Mouse (Mus musculus) embryonic facial prominence, embryonic 11.5 days (tissue): ENCODE data around the gene Gm13539. TPM values are rescaled to one million over a fixed set of nuclear protein-coding genes. Genes with fewer than 3 reads are reported as not detected.

Experiments used
- ATAC-seq: fragments of 200-750 bp; cut with Nextera tagmentation; replicated peaks from 2 replicates; pipeline ENCODE4 v1.8.0; 2017; ENCODE audit warnings: low read depth; ENCODE audit not compliant: insufficient number of reproducible peaks, low FRiP score, low TSS enrichment
- DNase-seq: peaks from one replicate; pipeline ENCODE4 v3.0.0-alpha.2; 2015; ENCODE audit warnings: low spot score
- H3K27ac ChIP-seq: fragments of 300-500 bp; sonication (generic); replicated peaks from 2 replicates; pipeline ENCODE4 v1.5.1; 2014; ENCODE audit warnings: mild to moderate bottlenecking, low read depth, low read length, control low read depth
- H3K27me3 ChIP-seq: fragments of 300-500 bp; sonication (generic); 2 replicates; pipeline ENCODE4 v1.6.1; 2014; ENCODE audit warnings: mild to moderate bottlenecking, low read length, moderate library complexity, mixed read lengths; ENCODE audit not compliant: control insufficient read depth, insufficient read depth
- H3K36me3 ChIP-seq: fragments of 300-500 bp; sonication (generic); replicated peaks from 2 replicates; pipeline ENCODE4 v1.6.1; 2014; ENCODE audit warnings: low read depth, mild to moderate bottlenecking, low read length, moderate library complexity, mixed read lengths; ENCODE audit not compliant: control insufficient read depth, insufficient read depth
- H3K4me1 ChIP-seq: fragments of 300-500 bp; sonication (generic); 2 replicates; pipeline ENCODE4 v1.6.1; 2014; ENCODE audit warnings: low read length, mixed read lengths; ENCODE audit not compliant: control insufficient read depth, insufficient read depth
- H3K4me2 ChIP-seq: fragments of 300-500 bp; sonication (generic); 2 replicates; pipeline ENCODE4 v1.6.1; 2014; ENCODE audit warnings: low read depth, mild to moderate bottlenecking, control low read depth, low read length, moderate library complexity
- H3K4me3 ChIP-seq: fragments of 300-500 bp; sonication (generic); 2 replicates; pipeline ENCODE4 v1.5.1; 2014; ENCODE audit warnings: low read depth, low read length, control low read depth
- H3K9ac ChIP-seq: fragments of 300-500 bp; sonication (generic); replicated peaks from 2 replicates; pipeline ENCODE4 v1.6.1; 2014; ENCODE audit warnings: mild to moderate bottlenecking, control low read depth, low read length
- H3K9me3 ChIP-seq: fragments of 300-500 bp; sonication (generic); replicated peaks from 2 replicates; pipeline ENCODE4 v1.6.1; 2016; ENCODE audit warnings: mild to moderate bottlenecking, low read length, inconsistent platforms, mixed read lengths; ENCODE audit not compliant: control insufficient read depth
- whole genome bisulfite sequencing: fragments of 180-500 bp; shearing (Covaris S2); extraction: QIAGEN DNeasy Blood & Tissue Kit; methylation state at CpG from one replicate; pipeline ENCODE4 v1.1.7; 2014; 5-methylcytosine and 5-hydroxymethylcytosine counted together
- polyA plus RNA-seq: library from polyadenylated mRNA; unstranded; fragments of >200 nt; fragmentation: Nextera tagmentation; extraction: Ambion mirVana; gene quantifications from 2 replicates; pipeline ENCODE4 v1.2.1, GENCODE M21; 2014

Gene Gm13539
- polyA plus RNA-seq, 1 experiment from 2014 or later, result not detected

DNA sequence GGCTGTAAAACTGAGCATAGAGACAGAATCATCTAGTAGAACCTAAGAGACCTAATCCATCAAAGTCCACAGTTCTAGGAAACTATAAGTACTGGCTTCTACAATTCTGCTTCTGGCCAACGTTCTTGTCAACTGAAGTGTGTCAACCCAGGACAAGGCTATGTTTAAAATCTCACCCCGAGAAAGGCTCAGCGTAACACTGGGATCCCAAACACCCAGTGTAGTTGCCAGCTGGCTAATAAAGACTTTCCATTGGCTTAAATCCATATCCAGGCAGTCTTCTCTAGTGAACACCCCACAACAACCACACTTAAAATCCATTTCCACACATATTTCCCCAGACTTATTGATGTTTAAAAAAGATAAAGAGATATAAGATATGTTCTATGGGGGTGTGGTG lies 48.7 kb downstream of the Gm13539 start:
- no peaks in the 10 kb centered on the region for H3K36me3 ChIP-seq
- no peak for ATAC-seq
- no peaks in the 10 kb centered on the region for H3K9me3 ChIP-seq
- H3K4me1 ChIP-seq, result no peaks in the 10 kb centered on the region
- H3K27ac ChIP-seq, result no peak overlapping the region
- H3K4me3 ChIP-seq, result no peak overlapping the region
- WGBS, result 90% methylated on average over 3 of the region's 3 CpGs
- H3K9ac ChIP-seq, result no peak overlapping the region
- no peak overlapping the region for H3K4me2 ChIP-seq
- DNase-seq, result no peak
- no peaks in the 10 kb centered on the region for H3K27me3 ChIP-seq

DNA sequence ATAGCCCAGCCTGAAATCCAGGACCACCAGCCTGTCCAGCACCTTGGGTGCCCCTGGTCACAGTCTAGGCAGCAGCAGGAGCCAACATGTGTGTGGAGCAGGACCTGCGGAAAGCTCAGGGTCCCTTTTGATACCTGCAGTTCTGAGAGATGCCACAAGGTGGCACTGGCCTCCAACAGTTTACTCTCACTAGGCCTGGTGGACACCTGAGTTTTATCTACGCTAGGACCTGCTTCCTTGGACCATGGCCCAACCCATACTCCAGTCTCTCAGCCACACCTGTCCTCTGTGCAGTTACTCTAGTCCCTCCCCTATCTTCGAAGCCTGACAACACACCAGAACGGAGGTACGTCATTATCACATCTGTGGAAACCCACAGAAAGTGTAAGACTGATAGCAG lies 54.2 kb downstream of the Gm13539 start:
- no peak overlapping the region for H3K9ac ChIP-seq
- H3K36me3 ChIP-seq, result no peaks in the 10 kb centered on the region
- H3K27me3 ChIP-seq, result no peaks in the 10 kb centered on the region
- no peak overlapping the region for H3K4me2 ChIP-seq
- H3K27ac ChIP-seq, result no peak overlapping the region
- no peak overlapping the region for H3K4me3 ChIP-seq
- H3K9me3 ChIP-seq, result no peaks in the 10 kb centered on the region
- H3K4me1 ChIP-seq, result no peaks in the 10 kb centered on the region
- peak; percentile 79 for DNase-seq
- WGBS, result 55% methylated on average over 5 of the region's 5 CpGs
- no peak for ATAC-seq

Other genes with a start within 250 kb of the Gm13539 start
- 35.6 and 36.0 TPM in 2 replicates for gene Traf2, start 235.3 kb upstream of the Gm13539 start, polyA plus RNA-seq
- 336 and 375 TPM in 2 replicates for gene Edf1, start 224.4 kb upstream of the Gm13539 start, polyA plus RNA-seq
- gene Mamdc4, start 207.4 kb upstream of the Gm13539 start, polyA plus RNA-seq, result 1.2 and 8.5 TPM in 2 replicates
- 145 and 157 TPM in 2 replicates for gene Phpt1, start 207.0 kb upstream of the Gm13539 start, polyA plus RNA-seq
- 0.07 and 0.25 TPM in 2 replicates for gene Ajm1, start 200.5 kb upstream of the Gm13539 start, polyA plus RNA-seq
- 44.3 and 46.0 TPM in 2 replicates for gene Rabl6, start 173.7 kb upstream of the Gm13539 start, polyA plus RNA-seq
- 0.15 and 0.18 TPM in 2 replicates for gene Ccdc183, start 164.6 kb upstream of the Gm13539 start, polyA plus RNA-seq
- 17.5 and 18.7 TPM in 2 replicates for gene Tmem141, start 160.3 kb upstream of the Gm13539 start, polyA plus RNA-seq
- 0.52 and 0.81 TPM in 2 replicates for gene Fcna, start 154.2 kb upstream of the Gm13539 start, polyA plus RNA-seq
- gene Lcn8, start 129.1 kb upstream of the Gm13539 start, polyA plus RNA-seq, result not detected in 2 replicates
- gene Lcn5, start 124.3 kb upstream of the Gm13539 start, polyA plus RNA-seq, result not detected in 2 replicates
- gene Lcn6, start 105.5 kb upstream of the Gm13539 start, polyA plus RNA-seq, result not detected in 2 replicates
- gene Lcn10, start 99.5 kb upstream of the Gm13539 start, polyA plus RNA-seq, result not detected in 2 replicates
- gene Obp2a, start 82.2 kb upstream of the Gm13539 start, polyA plus RNA-seq, result not detected in 2 replicates
- gene Bmyc, start 75.5 kb upstream of the Gm13539 start, polyA plus RNA-seq, result 66.2 and 72.5 TPM in 2 replicates
- gene Obp2b, start 45.2 kb upstream of the Gm13539 start, polyA plus RNA-seq, result not detected in 2 replicates
- not detected in 2 replicates for gene Lcn3, start 16.7 kb upstream of the Gm13539 start, polyA plus RNA-seq
- gene Lcn11, start 5.2 kb upstream of the Gm13539 start, polyA plus RNA-seq, result not detected in 2 replicates
- not detected in 2 replicates for gene Glt6d1, start 33.6 kb downstream of the Gm13539 start, polyA plus RNA-seq
- not detected in 2 replicates for gene Lcn9, start 40.9 kb downstream of the Gm13539 start, polyA plus RNA-seq
- not detected in 2 replicates for gene Sohlh1, start 65.0 kb downstream of the Gm13539 start, polyA plus RNA-seq
- gene Kcnt1, start 81.5 kb downstream of the Gm13539 start, polyA plus RNA-seq, result 0.10 and 0.28 TPM in 2 replicates
- 20.5 and 25.1 TPM in 2 replicates for gene Camsap1, start 201.0 kb downstream of the Gm13539 start, polyA plus RNA-seq
- gene Ubac1, start 239.5 kb downstream of the Gm13539 start, polyA plus RNA-seq, result 113 and 120 TPM in 2 replicates